Mouse (Mus musculus): ENCODE measurements around the gene Gm10337. TPM values are rescaled to one million over a fixed set of nuclear protein-coding genes. Genes with fewer than 3 reads are reported as not detected.

Gene Gm10337
- polyA plus RNA-seq, 1 experiment: not detected

GRCm38 (mm10) chr15:102552599-102552998, 49.1 kb downstream of the Gm10337 start:
- DNase-seq (ENCODE audit: low read depth): no peak

Other genes starting within 250 kb of the Gm10337 start
- gene Rarg, start 246.2 kb upstream of the Gm10337 start, polyA plus RNA-seq (2012; rRNA removed): 35.1 and 37.8 TPM in 2 replicates
- 0.25 and 0.27 TPM in 2 replicates for gene Gm9918, start 233.2 kb upstream of the Gm10337 start, polyA plus RNA-seq (2012; rRNA removed)
- 66.9 and 89.6 TPM in 2 replicates for gene Mfsd5, start 224.3 kb upstream of the Gm10337 start, polyA plus RNA-seq (2012; rRNA removed)
- 2.9 and 7.1 TPM in 2 replicates for gene Espl1, start 207.5 kb upstream of the Gm10337 start, polyA plus RNA-seq (2012; rRNA removed)
- gene Pfdn5, start 177.6 kb upstream of the Gm10337 start, polyA plus RNA-seq (2012; rRNA removed): 179 and 237 TPM in 2 replicates
- 52.7 and 56.4 TPM in 2 replicates for gene Myg1, start 172.0 kb upstream of the Gm10337 start, polyA plus RNA-seq (2012; rRNA removed)
- gene Aaas, start 153.0 kb upstream of the Gm10337 start, polyA plus RNA-seq (2012; rRNA removed): 21.5 and 27.0 TPM in 2 replicates
- gene Sp7, start 136.5 kb upstream of the Gm10337 start, polyA plus RNA-seq (2012; rRNA removed): 0.12 and 0.18 TPM in 2 replicates
- gene Sp1, start 97.6 kb upstream of the Gm10337 start, polyA plus RNA-seq (2012; rRNA removed): 17.5 and 19.9 TPM in 2 replicates
- 5.5 and 7.0 TPM in 2 replicates for gene Amhr2, start 58.4 kb upstream of the Gm10337 start, polyA plus RNA-seq (2012; rRNA removed)
- gene Prr13, start 44.7 kb upstream of the Gm10337 start, polyA plus RNA-seq (2012; rRNA removed): 121 and 141 TPM in 2 replicates
- 357 and 485 TPM in 2 replicates for gene Pcbp2, start 33.2 kb upstream of the Gm10337 start, polyA plus RNA-seq (2012; rRNA removed)
- gene Map3k12, start 13.3 kb downstream of the Gm10337 start, polyA plus RNA-seq (2012; rRNA removed): 15.0 and 15.6 TPM in 2 replicates
- 49.3 and 66.4 TPM in 2 replicates for gene Tarbp2, start 14.5 kb downstream of the Gm10337 start, polyA plus RNA-seq (2012; rRNA removed)
- gene Npff, start 21.2 kb downstream of the Gm10337 start, polyA plus RNA-seq (2012; rRNA removed): 4.8 and 5.8 TPM in 2 replicates
- gene Gm28047, start 121.3 kb downstream of the Gm10337 start, polyA plus RNA-seq (2012; rRNA removed): not detected in 2 replicates
- 70.4 and 84.8 TPM in 2 replicates for gene Atf7, start 121.7 kb downstream of the Gm10337 start, polyA plus RNA-seq (2012; rRNA removed)
- 213 and 316 TPM in 2 replicates for gene Atp5g2, start 168.6 kb downstream of the Gm10337 start, polyA plus RNA-seq (2012; rRNA removed)
- 63.1 and 63.9 TPM in 2 replicates for gene Calcoco1, start 218.5 kb downstream of the Gm10337 start, polyA plus RNA-seq (2012; rRNA removed)